Mouse (Mus musculus): ENCODE data around the gene Cntnap2.

DNA sequence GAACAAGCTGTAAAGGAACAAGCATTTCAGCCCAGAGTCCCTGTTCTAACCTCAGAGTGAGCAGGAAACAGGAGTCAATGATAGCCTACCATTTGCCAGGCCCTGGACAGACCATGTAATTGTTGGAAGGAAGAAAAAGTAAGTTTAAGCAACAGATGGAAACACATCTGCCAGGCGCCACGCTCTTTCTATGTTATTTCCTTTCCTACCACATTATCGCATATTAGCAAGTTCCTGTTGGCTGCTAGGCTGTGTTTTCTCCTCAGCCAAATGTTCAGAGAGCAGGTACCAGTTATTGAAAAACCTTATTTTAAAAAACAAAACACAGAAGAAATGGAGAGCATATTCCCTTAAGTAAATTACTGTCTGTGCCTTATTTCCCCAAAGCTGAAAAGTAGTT, 1646.8 kb downstream of the Cntnap2 start:
- TF ChIP-seq TCF12 (IDR thresholded peaks at IDR 0.05; ENCODE audit: low read depth, low read length) (no peak), CTCF (conservative IDR thresholded peaks at IDR 0.05 in 1 of 2, IDR thresholded peaks at IDR 0.05 in 1 of 2; ENCODE audit: low read depth in 2 of 2, low read length in 2 of 2) (no peak), POLR2A (IDR thresholded peaks at IDR 0.05; ENCODE audit: low read depth, low read length) (no peak), ZMIZ1 (IDR thresholded peaks at IDR 0.05; ENCODE audit: low read depth, low read length) (no peak), GABPA (IDR thresholded peaks at IDR 0.05; ENCODE audit: insufficient replicate concordance, low read depth, low read length) (no peak), CHD1 (IDR thresholded peaks at IDR 0.05; ENCODE audit: low read depth, low read length) (no peak), ZNF384 (IDR thresholded peaks at IDR 0.05; ENCODE audit: low read depth, low read length) (no peak), UBTF (IDR thresholded peaks at IDR 0.05; ENCODE audit: low read depth, low read length) (no peak), HCFC1 (IDR thresholded peaks at IDR 0.05; ENCODE audit: low read depth, low read length) (no peak)
